Mouse (Mus musculus): ENCODE data around the gene Agpat3. TPM values are rescaled to one million over a fixed set of nuclear protein-coding genes. Genes with fewer than 3 reads are reported as not detected.
A peak's percentile ranks its signal among the peaks of the same experiment; 100 is the strongest.

The Agpat3 gene
- polyA plus RNA-seq, 1 experiment from 2014 or later = 59.3 TPM

GRCm38 (mm10) chr10:78285409-78285808 is 66.9 kb downstream of the Agpat3 start:
- ATAC-seq (ENCODE audit: low read depth) = no peak

GRCm38 (mm10) chr10:78284812-78285211 is 67.5 kb downstream of the Agpat3 start:
- Histone ChIP-seq H3K27ac (replicated peaks) (no peak overlapping the region), H3K36me3 (peaks cover 77% of the 10 kb centered on the region), H3K9ac (no peak overlapping the region), H3K4me3 (no peak overlapping the region), H3K4me2 (no peak overlapping the region), H3K27me3 (no peaks in the 10 kb centered on the region), H3K4me1 (replicated peaks) (no peaks in the 10 kb centered on the region), H3K9me3 (no peaks in the 10 kb centered on the region)
- ATAC-seq (ENCODE audit: low read depth) = no peak
- 90% methylated on average over 12 of the region's 12 CpGs for WGBS

More at GRCm38 (mm10) chr10:78285409-78285808, 66.9 kb downstream of the Agpat3 start:
- H3K27ac ChIP-seq (replicated peaks) = no peak overlapping the region
- no peaks in the 10 kb centered on the region for H3K27me3 ChIP-seq
- no peak overlapping the region for H3K9ac ChIP-seq
- 91% methylated on average over 6 of the region's 6 CpGs for WGBS
- no peak overlapping the region for H3K4me2 ChIP-seq
- H3K4me1 ChIP-seq (replicated peaks) = no peaks in the 10 kb centered on the region
- H3K36me3 ChIP-seq = peaks cover 71% of the 10 kb centered on the region
- H3K4me3 ChIP-seq = no peak overlapping the region
- no peaks in the 10 kb centered on the region for H3K9me3 ChIP-seq

- Histone ChIP-seq H3K36me3 (peaks cover 86% of the 10 kb centered on the region), H3K27me3 (no peaks in the 10 kb centered on the region), H3K27ac (replicated peaks) (no peak overlapping the region), H3K9me3 (no peaks in the 10 kb centered on the region), H3K4me2 (no peak overlapping the region), H3K4me1 (replicated peaks) (no peaks in the 10 kb centered on the region), H3K9ac (no peak overlapping the region), H3K4me3 (no peak overlapping the region)
- ATAC-seq (ENCODE audit: low read depth) = no peak
- 97% methylated on average over 4 of the region's 4 CpGs for WGBS
Measured at GRCm38 (mm10) chr10:78282411-78282810, 69.9 kb downstream of the Agpat3 start.

- Histone ChIP-seq H3K4me2 (no peak overlapping the region), H3K4me3 (no peak overlapping the region), H3K36me3 (peaks cover 83% of the 10 kb centered on the region), H3K9ac (no peak overlapping the region), H3K4me1 (replicated peaks) (no peaks in the 10 kb centered on the region), H3K27ac (replicated peaks) (no peak overlapping the region), H3K27me3 (no peaks in the 10 kb centered on the region), H3K9me3 (no peaks in the 10 kb centered on the region)
- no peak for ATAC-seq (ENCODE audit: low read depth)
- WGBS = 89% methylated on average over 9 of the region's 9 CpGs
Measured at GRCm38 (mm10) chr10:78280486-78280885, 71.8 kb downstream of the Agpat3 start.

GRCm38 (mm10) chr10:78279210-78279609 is 73.1 kb downstream of the Agpat3 start:
- no peak overlapping the region for H3K27ac ChIP-seq (replicated peaks)
- peak; percentile 63 for ATAC-seq (ENCODE audit: low read depth)
- H3K4me3 ChIP-seq = no peak overlapping the region
- H3K27me3 ChIP-seq = no peaks in the 10 kb centered on the region
- H3K4me1 ChIP-seq (replicated peaks) = no peaks in the 10 kb centered on the region
- no peaks in the 10 kb centered on the region for H3K9me3 ChIP-seq
- H3K9ac ChIP-seq = no peak overlapping the region
- 50% methylated on average over 8 of the region's 8 CpGs for WGBS
- peaks cover 84% of the 10 kb centered on the region for H3K36me3 ChIP-seq
- no peak overlapping the region for H3K4me2 ChIP-seq

- Histone ChIP-seq H3K36me3 (peaks cover 84% of the 10 kb centered on the region), H3K9me3 (no peaks in the 10 kb centered on the region), H3K9ac (no peak overlapping the region), H3K27me3 (no peaks in the 10 kb centered on the region), H3K4me2 (no peak overlapping the region), H3K4me1 (replicated peaks) (0 out of 2 replicates have a peak, but pooled peaks cover 3% of the 10 kb centered on the region), H3K27ac (replicated peaks) (no peak overlapping the region), H3K4me3 (no peak overlapping the region)
- no peak for ATAC-seq (ENCODE audit: low read depth)
- 78% methylated on average over 3 of the region's 3 CpGs for WGBS
Measured at GRCm38 (mm10) chr10:78277835-78278234, 74.5 kb downstream of the Agpat3 start.

GRCm38 (mm10) chr10:78276242-78276641 is 76.0 kb downstream of the Agpat3 start:
- ATAC-seq (ENCODE audit: low read depth) = no peak
- 0 out of 2 replicates have a peak, but pooled peaks cover 9% of the 10 kb centered on the region for H3K4me1 ChIP-seq (replicated peaks)
- H3K36me3 ChIP-seq = peaks cover 84% of the 10 kb centered on the region
- WGBS = 92% methylated on average over 4 of the region's 4 CpGs
- no peak overlapping the region for H3K4me3 ChIP-seq
- no peaks in the 10 kb centered on the region for H3K27me3 ChIP-seq
- no peak overlapping the region for H3K27ac ChIP-seq (replicated peaks)
- H3K4me2 ChIP-seq = no peak overlapping the region
- H3K9ac ChIP-seq = no peak overlapping the region
- no peaks in the 10 kb centered on the region for H3K9me3 ChIP-seq

GRCm38 (mm10) chr10:78272932-78273331 is 79.4 kb downstream of the Agpat3 start:
- no peaks in the 10 kb centered on the region for H3K9me3 ChIP-seq
- H3K27ac ChIP-seq (replicated peaks) = no peak overlapping the region
- H3K4me2 ChIP-seq = no peak overlapping the region
- H3K4me1 ChIP-seq (replicated peaks) = 0 out of 2 replicates have a peak, but pooled peaks cover 9% of the 10 kb centered on the region
- 44% methylated on average over 9 of the region's 9 CpGs for WGBS
- H3K36me3 ChIP-seq = peaks cover 75% of the 10 kb centered on the region
- H3K27me3 ChIP-seq = no peaks in the 10 kb centered on the region
- ATAC-seq (ENCODE audit: low read depth) = no peak
- H3K4me3 ChIP-seq = no peak overlapping the region
- H3K9ac ChIP-seq = no peak overlapping the region

- Histone ChIP-seq H3K9ac (no peak overlapping the region), H3K4me2 (no peak overlapping the region), H3K36me3 (peaks cover 12% of the 10 kb centered on the region; the same call in 1 of the 2 replicates), H3K4me3 (no peak overlapping the region), H3K27me3 (no peaks in the 10 kb centered on the region), H3K4me1 (replicated peaks) (no peaks in the 10 kb centered on the region), H3K9me3 (no peaks in the 10 kb centered on the region), H3K27ac (replicated peaks) (no peak overlapping the region)
- ATAC-seq (ENCODE audit: low read depth) = no peak
- WGBS = 83% methylated on average over 3 of the region's 3 CpGs
Measured at GRCm38 (mm10) chr10:78265881-78266280, 86.4 kb downstream of the Agpat3 start.

- Histone ChIP-seq H3K4me2 (no peak overlapping the region), H3K9me3 (no peaks in the 10 kb centered on the region), H3K4me3 (no peak overlapping the region), H3K4me1 (replicated peaks) (no peaks in the 10 kb centered on the region), H3K27me3 (no peaks in the 10 kb centered on the region), H3K9ac (no peak overlapping the region), H3K27ac (replicated peaks) (no peak overlapping the region), H3K36me3 (0 out of 2 replicates have a peak, but pooled peaks cover under 1% of the 10 kb centered on the region)
- ATAC-seq (ENCODE audit: low read depth) = no peak
- WGBS = 84% methylated on average over 3 of the region's 3 CpGs
Measured at GRCm38 (mm10) chr10:78264735-78265134, 87.6 kb downstream of the Agpat3 start.

GRCm38 (mm10) chr10:78260916-78261650 is 91.2 kb downstream of the Agpat3 start:
- 70% methylated on average over 7 of the region's 7 CpGs for WGBS
- no peaks in the 10 kb centered on the region for H3K27me3 ChIP-seq
- H3K27ac ChIP-seq (replicated peaks) = no peak overlapping the region
- no peaks in the 10 kb centered on the region for H3K4me1 ChIP-seq (replicated peaks)
- no peak overlapping the region for H3K9ac ChIP-seq
- H3K4me2 ChIP-seq = no peak overlapping the region
- H3K36me3 ChIP-seq = no peaks in the 10 kb centered on the region
- H3K4me3 ChIP-seq = no peak overlapping the region
- no peak for ATAC-seq (ENCODE audit: low read depth)
- no peaks in the 10 kb centered on the region for H3K9me3 ChIP-seq

GRCm38 (mm10) chr10:78260322-78260721 is 92.0 kb downstream of the Agpat3 start:
- Histone ChIP-seq H3K9ac (no peak overlapping the region), H3K36me3 (no peaks in the 10 kb centered on the region), H3K27me3 (no peaks in the 10 kb centered on the region), H3K4me2 (no peak overlapping the region), H3K4me1 (replicated peaks) (no peaks in the 10 kb centered on the region), H3K4me3 (no peak overlapping the region), H3K9me3 (no peaks in the 10 kb centered on the region), H3K27ac (replicated peaks) (no peak overlapping the region)
- 27% methylated on average over 5 of the region's 5 CpGs for WGBS
- ATAC-seq (ENCODE audit: low read depth) = no peak

GRCm38 (mm10) chr10:78259702-78260101 is 92.6 kb downstream of the Agpat3 start:
- ATAC-seq (ENCODE audit: low read depth) = no peak
- H3K4me2 ChIP-seq = no peak overlapping the region
- WGBS = 63% methylated on average over 6 of the region's 6 CpGs
- H3K4me1 ChIP-seq (replicated peaks) = no peaks in the 10 kb centered on the region
- no peaks in the 10 kb centered on the region for H3K9me3 ChIP-seq
- H3K4me3 ChIP-seq = no peak overlapping the region
- no peaks in the 10 kb centered on the region for H3K36me3 ChIP-seq
- H3K9ac ChIP-seq = no peak overlapping the region
- no peaks in the 10 kb centered on the region for H3K27me3 ChIP-seq
- H3K27ac ChIP-seq (replicated peaks) = no peak overlapping the region
